Mouse (Mus musculus) MEL (cell line): ENCODE measurements around the gene Mrps26. TPM values are rescaled to one million over a fixed set of nuclear protein-coding genes. Genes with fewer than 3 reads are reported as not detected.
A peak's percentile ranks its signal among the peaks of the same experiment; 100 is the strongest.

Source experiments
- DNase-seq: peaks from one replicate; pipeline ENCODE4 v3.0.0; 2011; ENCODE audit warnings: low read depth, low spot score
- H3K27ac ChIP-seq: 2 replicates; pipeline ENCODE4 v1.5.1; 2012; ENCODE audit warnings: low read depth, mild to moderate bottlenecking, control low read depth, low read length, moderate library complexity; ENCODE audit not compliant: control insufficient read depth
- H3K27me3 ChIP-seq, 2 experiments: fragments of 150-350 bp in 1 of 2; sonication (generic) in 1 of 2; 2 replicates each; pipeline ENCODE4 v1.6.1; 2012; ENCODE audit warnings: low read length in 2 of 2, mild to moderate bottlenecking in 2 of 2, improper control_type of control experiment in 1 of 2, moderate library complexity in 1 of 2; ENCODE audit not compliant: insufficient read depth in 2 of 2, control insufficient read depth in 1 of 2
- H3K36me3 ChIP-seq, 2 experiments: 2 replicates each; pipeline ENCODE4 v1.6.1; 2012 to 2014; ENCODE audit warnings: low read length in 2 of 2, improper control_type of control experiment in 1 of 2, inconsistent platforms in 1 of 2, mild to moderate bottlenecking in 1 of 2; ENCODE audit not compliant: insufficient read depth in 2 of 2, control insufficient read depth in 1 of 2
- H3K4me1 ChIP-seq, 2 experiments: fragments of 150-350 bp in 1 of 2; sonication (generic) in 1 of 2; 2 replicates each; pipeline ENCODE4 v1.6.1; 2012; ENCODE audit warnings: low read length in 2 of 2, improper control_type of control experiment in 1 of 2, mild to moderate bottlenecking in 1 of 2; ENCODE audit not compliant: insufficient read depth in 2 of 2, control insufficient read depth in 1 of 2
- H3K4me3 ChIP-seq, 2 experiments: fragments of 150-350 bp in 1 of 2; sonication (generic) in 1 of 2; 2 replicates each; pipeline ENCODE4 v1.5.1; 2012; ENCODE audit warnings: low read depth in 2 of 2, low read length in 2 of 2, mild to moderate bottlenecking in 2 of 2, moderate library complexity in 2 of 2, control low read depth in 1 of 2, improper control_type of control experiment in 1 of 2; ENCODE audit not compliant: control insufficient read depth in 1 of 2, insufficient read depth in 1 of 2
- H3K79me2 ChIP-seq: 2 replicates; pipeline ENCODE4 v1.6.1; 2012; ENCODE audit warnings: mild to moderate bottlenecking, low read length, moderate library complexity; ENCODE audit not compliant: control insufficient read depth, poor library complexity, insufficient read depth
- H3K9ac ChIP-seq: 2 replicates; pipeline ENCODE4 v1.6.1; 2012; ENCODE audit warnings: low read depth, mild to moderate bottlenecking, control low read depth, low read length, moderate library complexity; ENCODE audit not compliant: control insufficient read depth, poor library complexity, severe bottlenecking
- H3K9me3 ChIP-seq: fragments of 150-350 bp; sonication (generic); replicated peaks from 2 replicates; pipeline ENCODE4 v1.6.1; 2012; ENCODE audit warnings: mild to moderate bottlenecking, low read length, improper control_type of control experiment, moderate library complexity; ENCODE audit not compliant: insufficient read depth
- CHD1 ChIP-seq: IDR thresholded peaks from 2 replicates; pipeline ENCODE4 v1.6.1; 2012; ENCODE audit warnings: low read depth, mild to moderate bottlenecking, inconsistent platforms, low read length, improper control_type of control experiment
- CHD2 ChIP-seq: IDR thresholded peaks from 2 replicates; pipeline ENCODE4 v1.6.1; 2011; ENCODE audit warnings: low read length, improper control_type of control experiment
- E2F4 ChIP-seq: IDR thresholded peaks from 2 replicates; pipeline ENCODE4 v1.6.1; 2011; ENCODE audit warnings: low read depth, low read length, improper control_type of control experiment, borderline replicate concordance
- GATA1 ChIP-seq: IDR thresholded peaks from 2 replicates; pipeline ENCODE4 v1.6.1; 2011; ENCODE audit warnings: low read depth, low read length, improper control_type of control experiment
- MAX ChIP-seq: IDR thresholded peaks from 2 replicates; pipeline ENCODE4 v1.6.1; 2011; ENCODE audit warnings: low read length, improper control_type of control experiment
- MAZ ChIP-seq: IDR thresholded peaks from 2 replicates; pipeline ENCODE4 v1.6.1; 2012; ENCODE audit warnings: low read depth, mild to moderate bottlenecking, inconsistent platforms, low read length, improper control_type of control experiment
- MYB ChIP-seq: IDR thresholded peaks from 2 replicates; pipeline ENCODE4 v1.6.1; 2011; ENCODE audit warnings: mild to moderate bottlenecking, low read depth, low read length, improper control_type of control experiment
- NELFE ChIP-seq: IDR thresholded peaks from 2 replicates; pipeline ENCODE4 v1.6.1; 2011; ENCODE audit warnings: low read depth, low read length, improper control_type of control experiment
- RAD21 ChIP-seq: IDR thresholded peaks from 2 replicates; pipeline ENCODE4 v1.6.1; 2011; ENCODE audit warnings: mild to moderate bottlenecking, low read depth, low read length, improper control_type of control experiment
- TBP ChIP-seq: IDR thresholded peaks from 2 replicates; pipeline ENCODE4 v1.8.0; 2011; ENCODE audit warnings: low read depth, low read length, improper control_type of control experiment
- USF2 ChIP-seq, 2 experiments: IDR thresholded peaks; 2 replicates each; pipeline ENCODE4 v1.6.1; 2011 to 2012; ENCODE audit warnings: improper control_type of control experiment in 2 of 2, low read length in 2 of 2, borderline replicate concordance in 1 of 2, inconsistent platforms in 1 of 2, low read depth in 1 of 2, mild to moderate bottlenecking in 1 of 2; ENCODE audit not compliant: insufficient read depth in 1 of 2
- ZKSCAN1 ChIP-seq: IDR thresholded peaks from 2 replicates; pipeline ENCODE4 v1.6.1; 2012; ENCODE audit warnings: low read depth, mild to moderate bottlenecking, inconsistent platforms, low read length, improper control_type of control experiment, moderate library complexity
- ZMIZ1 ChIP-seq: IDR thresholded peaks from 2 replicates; pipeline ENCODE4 v1.6.1; 2012; ENCODE audit warnings: low read depth, mild to moderate bottlenecking, inconsistent platforms, low read length, improper control_type of control experiment, moderate library complexity
- polyA plus RNA-seq, 2 experiments: library from polyadenylated mRNA; stranded (reverse) in 1 of 2; unstranded in 1 of 2; fragments of >175 nt in 1 of 2; fragments of >200 nt in 1 of 2; gene quantifications; 2 replicates each; pipeline versions ENCODE4 v1.2.1 to v1.2.4; 2012; ENCODE audit warnings: low replicate concordance in 2 of 2, low read depth in 1 of 2; ENCODE audit not compliant: insufficient read length in 2 of 2, insufficient read depth in 1 of 2, missing spikeins in 1 of 2
- total RNA-seq: library from RNA; depleted of rRNA; stranded (reverse); fragments of 300-350 nt; gene quantifications from 2 replicates; pipeline ENCODE4 v1.2.3, GENCODE M21; 2012

Gene Mrps26
- total and polyA plus RNA-seq, 3 experiments: 121 to 154 TPM; not detected in 1

DNA sequence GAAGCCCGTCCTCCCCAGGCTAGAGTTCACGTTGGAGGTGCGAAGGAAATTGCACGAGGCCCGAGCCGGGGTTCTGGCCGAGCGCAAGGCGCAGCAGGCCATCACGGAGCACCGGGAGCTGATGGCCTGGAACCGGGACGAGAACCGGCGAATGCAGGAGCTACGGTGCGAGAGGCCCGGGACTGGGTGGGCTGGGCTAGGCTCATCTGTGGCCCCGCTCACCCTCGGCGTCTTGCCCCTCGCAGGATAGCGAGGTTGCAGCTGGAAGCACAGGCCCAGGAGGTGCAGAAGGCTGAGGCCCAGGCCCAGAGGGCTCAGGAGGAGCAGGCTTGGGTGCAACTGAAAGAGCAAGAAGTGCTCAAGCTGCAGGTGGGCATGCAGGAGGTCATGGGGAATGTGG is 521 bp downstream of the Mrps26 start:
- Histone ChIP-seq H3K79me2 (peaks cover 17% of the 10 kb centered on the region), H3K27ac (no peak overlapping the region), H3K9me3 (no peaks in the 10 kb centered on the region)
- no peak for DNase-seq
- TF ChIP-seq CHD2 (no peak), NELFE (no peak), RAD21 (no peak)
- TF ChIP-seq, all 39 proteins: peak for 0
- Histone ChIP-seq H3K36me3 (peaks cover 4 to 5% of the 10 kb centered on the region in 2 experiments), H3K4me3 (peak overlapping the region; percentile 88 to 91), H3K9ac (peak overlapping the region; percentile 91), H3K27me3 (no peaks in the 10 kb centered on the region), H3K4me1 (peaks cover 2 to 7% of the 10 kb centered on the region in 2 experiments; a peak in 2 of 4 replicates)

- TF ChIP-seq CHD1: no peak
- no peak for TF ChIP-seq GATA1
- no peak for TF ChIP-seq USF2 (IDR thresholded peaks at IDR 0.05; ENCODE audit: borderline replicate concordance in 1 of 2, insufficient read depth in 1 of 2, low read depth in 1 of 2, low read length in 2 of 2)
- TF ChIP-seq, all 39 proteins: peak for 0
- no peak for DNase-seq
- peaks cover 2 to 7% of the 10 kb centered on the region in 2 experiments; a peak in 2 of 4 replicates for H3K4me1 ChIP-seq
- H3K27ac ChIP-seq: no peak overlapping the region
- H3K27me3 ChIP-seq: no peaks in the 10 kb centered on the region
- H3K79me2 ChIP-seq: peaks cover 17% of the 10 kb centered on the region
- peak overlapping the region; percentile 91 for H3K9ac ChIP-seq
- no peaks in the 10 kb centered on the region for H3K9me3 ChIP-seq
- H3K36me3 ChIP-seq: peaks cover 4 to 5% of the 10 kb centered on the region in 2 experiments
- peak overlapping the region; percentile 88 to 91; a peak in 3 of 4 replicates for H3K4me3 ChIP-seq
Observed at GRCm38 (mm10) chr2:130564983-130565382, 1.4 kb downstream of the Mrps26 start.

GRCm38 (mm10) chr2:130568921-130569320 is 5.4 kb downstream of the Mrps26 start:
- H3K9ac ChIP-seq: no peak overlapping the region
- H3K27ac ChIP-seq: no peak overlapping the region
- H3K36me3 ChIP-seq: peaks cover 4 to 5% of the 10 kb centered on the region in 2 experiments
- H3K4me1 ChIP-seq: peaks cover 2 to 7% of the 10 kb centered on the region in 2 experiments; a peak in 2 of 4 replicates
- no peak for TF ChIP-seq TBP
- TF ChIP-seq MYB: no peak
- no peak for TF ChIP-seq E2F4
- TF ChIP-seq MAX: no peak
- H3K9me3 ChIP-seq: no peaks in the 10 kb centered on the region
- no peaks in the 10 kb centered on the region for H3K27me3 ChIP-seq
- H3K4me3 ChIP-seq: no peak overlapping the region
- peaks cover 14% of the 10 kb centered on the region for H3K79me2 ChIP-seq
- no peak for DNase-seq

GRCm38 (mm10) chr2:130569926-130570325 is 6.4 kb downstream of the Mrps26 start:
- H3K9me3 ChIP-seq: no peaks in the 10 kb centered on the region
- no peak for DNase-seq
- no peaks in the 10 kb centered on the region for H3K27me3 ChIP-seq
- H3K4me1 ChIP-seq: peaks cover 0 to under 1% of the 10 kb centered on the region in 2 experiments; a peak in 1 of 4 replicates
- H3K27ac ChIP-seq: no peak overlapping the region
- TF ChIP-seq ZKSCAN1 (peak; percentile 73), USF2 (IDR thresholded peaks at IDR 0.05; ENCODE audit: borderline replicate concordance in 1 of 2, insufficient read depth in 1 of 2, low read depth in 1 of 2, low read length in 2 of 2) (no peak), MAZ (no peak), ZMIZ1 (no peak)
- no peak overlapping the region for H3K4me3 ChIP-seq
- H3K79me2 ChIP-seq: peaks cover 4% of the 10 kb centered on the region
- peaks cover 0 to 5% of the 10 kb centered on the region in 2 experiments; a peak in 2 of 4 replicates for H3K36me3 ChIP-seq
- H3K9ac ChIP-seq: no peak overlapping the region
